Mouse (Mus musculus): ENCODE data around the gene Bcl7c.

The Bcl7c gene

DNA sequence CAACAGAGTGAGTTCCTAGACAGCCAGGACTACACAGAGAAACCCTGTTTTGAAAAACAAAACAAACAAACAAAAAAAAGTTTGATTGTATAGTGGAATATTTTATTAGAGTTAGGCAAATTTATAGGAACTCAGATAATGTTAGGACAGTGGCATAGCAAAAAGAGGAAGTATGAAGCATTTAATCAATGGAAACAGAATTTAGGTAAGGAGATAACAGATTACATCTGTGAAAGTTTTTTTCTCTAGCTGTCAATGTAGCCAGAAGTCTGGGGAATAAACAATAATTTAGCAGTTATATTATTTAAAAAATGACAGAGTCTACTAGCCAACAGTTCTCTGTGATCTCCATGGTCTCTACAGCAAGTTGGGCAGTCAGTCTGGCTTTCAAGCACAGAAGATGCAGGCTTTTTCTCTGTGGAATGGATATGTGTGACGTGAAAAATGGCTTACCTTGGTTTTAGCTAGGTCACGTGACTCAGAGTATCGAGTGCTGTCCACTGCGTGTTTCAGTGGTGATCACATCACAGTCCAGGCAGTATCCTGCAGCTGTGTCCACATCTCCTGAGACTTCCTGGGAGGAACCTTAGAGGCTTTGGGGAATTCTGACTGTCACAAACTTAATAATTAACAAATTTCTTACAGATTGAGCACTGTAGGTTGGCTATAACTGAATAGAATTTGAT is 60.1 kb downstream of the Bcl7c start:
- WGBS = 83% methylated on average over 4 of the region's 4 CpGs

DNA sequence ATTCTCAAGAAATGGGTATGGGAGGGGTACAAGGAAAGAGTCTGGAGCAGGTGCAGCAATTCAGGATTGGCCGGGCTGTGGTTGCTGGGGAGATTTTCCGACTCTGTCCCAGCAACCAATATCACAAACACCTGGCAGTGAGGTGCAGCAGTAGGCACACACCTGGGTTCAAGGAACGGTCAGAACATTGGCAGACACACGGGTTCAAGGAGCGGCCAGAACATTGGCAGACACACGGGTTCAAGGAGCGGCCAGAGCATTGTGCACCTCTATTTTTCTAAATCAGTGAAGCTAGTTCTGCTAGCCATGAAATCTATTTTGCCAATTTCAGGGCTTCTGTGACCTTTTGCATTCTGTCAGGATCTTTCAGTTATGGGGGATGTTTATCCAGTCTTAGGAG is 61.2 kb downstream of the Bcl7c start:
- 91% methylated on average over 7 of the region's 7 CpGs for WGBS

DNA sequence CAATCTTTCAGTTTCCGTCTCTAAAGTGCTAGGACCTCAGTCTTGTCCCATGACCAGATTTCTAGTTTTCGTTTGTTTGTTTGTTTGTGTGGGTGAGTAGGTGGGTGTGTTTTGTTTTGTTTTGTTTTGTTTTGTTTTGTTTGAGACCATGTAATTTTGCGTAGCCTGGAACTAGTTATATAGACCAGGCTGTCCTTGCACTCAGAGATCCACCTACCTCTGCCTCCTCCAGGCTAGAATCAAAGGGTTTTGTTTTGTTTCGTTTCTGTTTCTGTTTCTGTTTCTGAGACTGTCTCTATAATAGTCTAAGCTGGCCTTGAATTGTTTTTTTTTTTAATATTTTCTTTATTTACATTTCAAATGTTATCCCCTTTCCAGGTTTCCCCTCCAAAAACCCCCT is 62.4 kb downstream of the Bcl7c start:
- 78% methylated on average over 4 of the region's 4 CpGs for WGBS

DNA sequence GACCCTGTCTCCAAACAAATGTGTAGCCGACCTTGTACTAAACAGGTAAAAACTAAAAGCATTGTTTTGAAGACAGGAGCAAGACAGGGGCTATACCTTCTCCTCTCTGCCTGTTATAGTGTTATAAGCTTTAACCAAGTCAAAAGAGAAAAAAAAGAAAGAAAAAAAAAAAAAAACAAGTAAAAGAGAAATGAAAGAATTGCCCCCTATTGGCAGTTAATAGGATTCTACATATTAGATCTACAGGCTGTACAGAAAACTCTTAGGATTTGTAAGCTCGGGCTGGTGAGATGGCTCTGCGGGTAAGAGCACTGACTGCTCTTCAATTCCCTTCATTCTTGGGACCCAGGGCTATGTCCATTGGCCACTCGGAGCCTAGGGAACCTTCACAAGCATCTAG is 66.5 kb downstream of the Bcl7c start:
- 92% methylated on average over 4 of the region's 4 CpGs for WGBS

DNA sequence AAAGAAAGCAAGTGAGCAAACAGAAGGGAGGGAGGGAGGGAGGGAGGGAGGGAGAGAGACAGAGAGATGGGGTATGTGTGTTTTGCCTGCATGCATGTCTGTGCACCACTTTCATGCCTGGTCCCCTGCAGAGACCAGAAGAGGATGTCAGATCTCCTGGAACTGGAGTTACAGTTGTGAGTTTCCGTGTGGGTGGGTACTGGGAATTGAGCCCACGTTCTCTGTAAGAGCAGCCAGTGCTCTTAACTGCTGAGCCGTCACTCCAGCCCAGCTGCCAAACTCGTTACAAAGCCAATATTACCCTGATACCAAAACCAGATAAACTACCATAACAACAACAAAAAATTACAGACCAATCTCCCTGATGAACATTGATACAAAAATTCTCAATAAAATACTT is 67.5 kb downstream of the Bcl7c start:
- WGBS = 11% methylated on average over 4 of the region's 4 CpGs

DNA sequence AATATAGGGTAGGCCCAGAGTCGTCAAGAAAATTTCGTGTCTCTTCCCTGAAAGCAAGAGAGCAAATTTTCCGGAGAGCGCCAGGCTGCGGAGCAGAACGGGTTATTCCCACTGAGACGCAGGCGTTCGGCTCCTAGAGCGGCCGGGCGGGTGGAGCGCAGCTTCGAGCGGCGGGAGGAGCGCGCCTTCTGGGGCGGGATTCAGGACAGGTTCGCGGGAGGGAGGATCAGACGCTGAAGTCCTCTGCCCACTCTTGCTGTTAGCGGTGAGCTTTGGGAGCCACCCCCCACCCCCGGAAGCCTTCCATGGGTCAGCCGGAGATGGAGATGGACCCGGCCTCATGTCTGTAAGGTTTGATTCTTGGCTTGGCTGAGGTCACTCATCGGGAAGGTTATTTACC is 71.8 kb downstream of the Bcl7c start:
- 0% methylated on average over 27 of the region's 27 CpGs for WGBS

DNA sequence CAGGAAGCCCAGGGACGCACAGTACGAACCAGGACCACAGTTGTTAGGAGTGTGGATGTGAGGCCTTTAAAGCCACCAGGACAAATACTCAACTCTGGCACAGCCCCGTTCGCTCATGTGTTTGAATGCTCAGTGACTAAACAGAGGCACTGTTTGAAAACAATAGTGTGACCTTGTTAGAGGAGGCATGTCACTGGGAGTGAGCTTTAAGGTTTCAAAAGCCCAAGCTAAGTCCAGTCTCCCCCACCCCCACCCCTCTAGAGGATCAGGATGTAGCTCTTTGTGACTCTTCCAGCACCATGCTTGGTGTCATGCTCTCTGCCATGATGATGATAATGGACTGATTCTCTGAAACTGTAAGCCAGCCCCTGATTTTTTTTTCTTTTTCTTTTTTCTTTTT is 77.3 kb downstream of the Bcl7c start:
- WGBS = 71% methylated on average over 4 of the region's 4 CpGs

DNA sequence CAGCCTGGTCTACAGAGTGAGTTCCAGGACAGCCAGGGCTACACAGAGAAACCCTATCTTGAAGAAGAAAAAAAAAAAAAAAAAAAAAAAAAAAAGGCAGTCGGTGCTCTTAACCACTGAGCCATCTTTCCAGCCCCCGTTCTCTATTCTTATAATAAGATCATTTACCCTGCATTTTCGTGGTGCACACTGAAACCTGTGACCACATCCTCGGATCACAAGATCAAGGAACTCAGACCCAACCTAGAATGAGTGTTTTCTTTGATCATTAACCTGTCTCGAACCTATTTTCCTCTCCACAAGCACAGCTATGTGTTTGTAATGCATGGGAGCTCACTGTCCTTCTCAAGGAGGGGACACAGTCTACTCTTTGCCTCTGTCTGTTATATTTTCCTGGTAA is 80.1 kb downstream of the Bcl7c start:
- WGBS = 82% methylated on average over 5 of the region's 5 CpGs

DNA sequence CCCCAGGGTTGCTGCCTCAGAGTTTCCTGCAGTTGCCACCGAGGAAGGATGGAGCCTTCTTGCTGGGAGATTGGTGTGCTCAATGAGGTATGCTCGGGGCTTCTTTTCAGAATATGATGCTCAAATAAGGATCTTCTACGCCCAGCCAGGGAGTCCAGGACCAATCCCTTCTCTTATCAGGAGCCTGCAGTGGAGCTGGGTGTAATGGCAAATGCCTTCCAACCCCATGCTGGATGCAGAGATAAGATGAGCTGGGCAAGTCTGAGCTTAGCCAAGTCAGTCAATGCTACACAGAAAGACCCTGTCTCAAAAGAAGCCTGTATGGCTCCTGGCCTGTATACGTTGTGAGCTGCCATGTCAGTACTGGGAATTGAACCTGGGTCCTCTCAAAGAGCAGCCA is 82.3 kb downstream of the Bcl7c start:
- 92% methylated on average over 4 of the region's 4 CpGs for WGBS

DNA sequence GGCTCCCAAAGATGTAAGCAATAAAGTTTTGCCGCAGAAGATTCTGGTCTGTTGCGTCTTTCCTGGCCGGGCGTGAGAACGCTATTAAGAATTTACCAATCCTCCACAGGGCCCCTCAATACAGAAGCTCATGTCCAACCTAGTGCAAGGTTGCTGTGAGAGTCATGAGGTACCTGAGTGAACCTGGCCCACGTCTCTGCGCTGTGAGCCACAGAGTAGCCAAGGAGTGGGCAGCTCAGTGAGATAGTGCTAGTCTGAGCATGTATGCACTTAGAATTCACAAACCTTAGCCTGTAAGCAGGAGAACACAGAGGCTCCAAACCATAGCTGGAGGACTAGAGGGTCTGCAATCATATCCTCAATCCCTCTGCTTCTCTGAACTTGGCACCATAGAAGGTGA is 82.7 kb downstream of the Bcl7c start:
- WGBS = 98% methylated on average over 7 of the region's 7 CpGs

DNA sequence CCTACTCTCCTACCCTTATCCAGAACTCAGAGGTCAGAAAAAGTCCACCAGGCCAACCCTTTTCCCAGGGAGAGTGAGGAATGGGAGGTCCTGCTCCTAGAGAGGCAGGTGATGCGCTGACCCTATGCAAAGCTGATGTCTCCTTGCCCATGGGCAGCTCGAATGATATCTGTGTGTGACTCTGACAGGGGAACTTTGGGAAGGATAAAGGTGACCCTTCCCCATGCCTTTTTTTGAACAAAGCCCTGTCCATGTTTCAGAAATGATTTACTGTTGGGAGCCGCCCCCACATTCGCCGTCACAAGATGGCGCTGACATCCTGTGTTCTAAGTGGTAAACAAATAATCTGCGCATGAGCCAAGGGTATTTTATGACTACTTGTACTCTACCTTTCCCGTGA is 90.3 kb downstream of the Bcl7c start:
- WGBS = 83% methylated on average over 7 of the region's 8 CpGs

DNA sequence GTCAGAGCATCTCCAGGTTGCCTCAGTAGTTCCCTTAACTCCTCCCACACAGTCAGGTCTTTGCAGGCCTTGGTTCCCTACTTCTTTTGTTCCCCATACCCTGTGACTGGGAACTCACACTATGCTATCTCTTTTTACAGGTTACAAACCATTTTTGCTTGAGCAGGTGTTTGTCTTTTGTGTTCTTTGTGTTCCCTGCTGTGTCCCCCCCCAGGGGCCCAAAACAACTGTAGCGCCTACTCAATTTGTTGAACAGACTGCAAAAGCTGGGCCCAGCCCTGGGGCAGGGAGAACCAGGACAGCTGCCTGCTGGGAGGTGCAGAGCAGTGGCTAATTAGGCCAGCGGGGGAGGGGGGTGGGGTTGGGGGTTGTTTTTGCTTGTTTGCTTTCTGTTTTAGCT is 90.8 kb downstream of the Bcl7c start:
- WGBS = 34% methylated on average over 2 of the region's 2 CpGs

DNA sequence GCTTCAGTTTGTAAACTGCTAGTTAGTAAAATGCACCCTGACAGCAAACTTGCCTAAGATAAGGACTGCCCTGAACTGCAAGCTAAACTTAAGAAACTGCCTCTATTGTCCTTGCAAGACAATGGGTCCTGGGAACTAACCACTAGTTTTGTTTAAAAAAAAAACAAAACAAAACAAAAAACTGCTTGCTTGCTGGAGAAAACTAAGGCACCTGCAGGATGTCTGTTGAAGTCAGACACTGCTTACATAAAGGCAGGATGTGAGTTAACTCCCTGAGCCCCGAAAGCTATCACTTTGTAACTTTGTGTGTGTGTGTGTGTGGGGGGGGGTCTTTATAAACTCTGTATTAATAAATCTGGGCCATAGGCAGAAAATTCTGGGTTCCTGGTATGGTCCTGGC is 91.9 kb downstream of the Bcl7c start:
- 77% methylated on average over 1 of the region's 1 CpGs for WGBS

DNA sequence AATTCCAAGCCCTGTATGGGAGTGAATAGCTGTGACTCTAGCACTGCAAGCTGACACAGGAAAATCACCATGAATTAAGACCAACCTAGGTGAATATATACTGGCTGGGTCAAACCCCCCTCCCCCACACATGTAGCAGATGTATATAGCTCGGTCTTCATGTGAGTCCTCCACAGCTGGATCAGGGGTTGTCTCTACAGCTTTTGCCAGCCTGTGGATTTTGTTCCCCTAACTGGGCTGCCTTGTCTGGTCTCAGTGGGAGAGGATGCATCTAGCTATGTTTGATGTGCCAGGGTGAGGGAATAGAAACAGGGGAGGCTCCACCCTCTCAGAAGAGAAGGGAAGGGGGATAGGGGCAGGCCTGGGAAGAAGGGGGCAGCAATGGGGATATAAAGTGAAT is 92.4 kb downstream of the Bcl7c start:
- WGBS = 64% methylated on average over 1 of the region's 1 CpGs

DNA sequence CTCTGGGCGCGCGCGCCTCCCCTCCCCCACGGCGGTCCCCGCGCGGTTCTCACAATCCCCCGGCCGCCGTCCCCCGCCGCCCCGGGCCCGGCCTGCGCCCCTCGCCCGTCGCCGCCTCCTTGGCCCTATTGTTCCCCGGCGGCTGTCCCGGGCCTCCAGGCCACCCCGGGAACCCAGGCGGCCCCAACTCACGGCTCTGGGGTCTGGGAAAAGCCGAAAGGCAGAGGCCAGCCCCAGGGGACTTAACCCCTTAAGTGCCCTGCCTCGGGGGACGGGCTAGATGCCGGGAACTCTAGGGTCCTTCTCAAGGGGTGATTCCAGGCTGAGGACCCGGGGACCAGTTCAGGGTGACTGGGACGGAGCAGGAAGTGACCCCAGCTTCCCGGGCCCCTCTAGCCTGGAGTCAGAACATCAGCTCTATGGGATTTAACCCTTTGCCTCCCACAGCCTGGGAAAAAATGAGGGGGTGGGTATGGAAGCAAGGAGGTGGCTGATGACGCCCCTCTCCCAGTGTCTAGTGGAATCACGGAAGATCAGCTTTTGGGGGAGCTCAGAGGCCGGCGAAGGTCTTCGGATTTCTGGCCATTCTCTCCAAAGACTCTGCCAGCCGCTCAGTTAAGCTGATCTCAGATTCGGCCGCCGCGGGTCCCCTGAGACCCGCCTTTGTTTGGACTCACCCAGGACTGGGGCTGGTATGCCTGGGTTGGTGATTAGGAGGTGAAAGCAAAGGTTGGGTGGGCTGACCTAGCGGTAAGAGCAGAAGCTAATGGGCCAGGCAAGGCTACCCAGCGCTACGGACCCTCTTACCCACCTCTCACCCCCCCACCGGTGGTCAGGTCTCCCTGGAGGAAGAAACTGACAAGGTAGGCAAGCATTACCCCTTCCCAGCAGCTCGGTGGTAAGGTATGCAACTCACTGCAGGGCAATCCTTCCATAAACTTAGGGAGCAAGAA is 93.6 kb downstream of the Bcl7c start, which contains the start of gene Zfp629:
Gene Zfp629 (minus strand): TSS at position 907 of the 953 bp plus-strand sequence.
- WGBS = under 1% methylated on average over 39 of the region's 50 CpGs

DNA sequence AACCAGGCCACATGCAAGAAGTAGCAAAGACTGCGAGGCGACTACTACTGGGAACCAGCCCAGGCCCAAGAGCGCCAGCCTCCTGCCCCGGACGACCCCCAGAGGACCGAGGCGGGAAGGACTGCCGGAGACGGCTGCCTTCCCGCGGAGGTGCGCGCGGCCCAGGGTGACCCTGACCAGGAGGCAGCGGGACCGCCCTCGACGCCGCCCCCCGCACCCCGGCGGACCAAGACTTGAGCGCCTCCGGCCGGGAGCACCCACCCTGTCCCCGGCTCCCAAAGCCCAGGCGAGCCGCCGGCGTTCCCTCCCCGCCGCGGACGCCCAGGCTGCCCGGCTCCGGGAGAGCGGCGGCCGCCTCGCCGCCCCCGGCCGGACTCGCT is 94.2 kb downstream of the Bcl7c start:
- 2% methylated on average over 38 of the region's 44 CpGs for WGBS

DNA sequence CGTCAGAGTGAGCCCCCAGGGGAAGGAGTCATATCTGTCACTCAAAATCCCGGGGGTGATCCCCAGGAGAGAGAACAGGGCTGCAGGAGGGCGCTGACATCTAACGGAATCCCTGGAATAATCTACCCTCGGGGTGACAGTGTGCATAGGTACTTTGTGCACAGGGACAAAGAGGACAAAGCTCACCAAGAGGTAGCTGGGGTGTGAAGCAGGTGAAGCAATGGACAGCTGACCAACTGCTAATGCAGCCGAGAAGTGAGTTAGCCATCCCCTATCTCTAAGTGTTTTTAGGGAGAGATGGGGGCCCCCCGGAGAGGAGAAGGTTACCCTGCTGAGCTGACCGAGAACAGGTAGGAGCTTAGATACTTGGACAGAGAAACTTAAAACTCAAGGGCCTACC is 94.6 kb downstream of the Bcl7c start:
- WGBS = 13% methylated on average over 8 of the region's 8 CpGs

DNA sequence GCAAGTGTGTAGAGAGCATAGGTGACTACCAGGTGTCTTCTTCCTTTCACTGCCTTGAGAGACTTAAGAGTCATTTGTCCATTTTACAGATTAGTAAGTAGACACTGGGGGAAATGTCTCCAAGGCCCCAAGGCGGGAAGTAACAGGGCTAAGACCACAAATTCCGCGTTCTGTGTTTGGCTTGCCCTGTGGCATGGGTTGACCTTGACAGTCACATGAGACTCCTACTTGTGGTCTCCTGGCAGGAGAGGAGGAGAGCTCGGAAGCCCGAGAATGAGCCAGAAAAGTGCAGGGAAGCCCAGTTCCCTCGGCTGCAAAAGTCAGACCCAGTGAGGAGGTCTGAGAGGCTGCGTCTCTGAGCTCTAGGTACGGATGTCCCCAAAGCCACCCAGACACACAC is 95.2 kb downstream of the Bcl7c start:
- WGBS = 85% methylated on average over 8 of the region's 8 CpGs

DNA sequence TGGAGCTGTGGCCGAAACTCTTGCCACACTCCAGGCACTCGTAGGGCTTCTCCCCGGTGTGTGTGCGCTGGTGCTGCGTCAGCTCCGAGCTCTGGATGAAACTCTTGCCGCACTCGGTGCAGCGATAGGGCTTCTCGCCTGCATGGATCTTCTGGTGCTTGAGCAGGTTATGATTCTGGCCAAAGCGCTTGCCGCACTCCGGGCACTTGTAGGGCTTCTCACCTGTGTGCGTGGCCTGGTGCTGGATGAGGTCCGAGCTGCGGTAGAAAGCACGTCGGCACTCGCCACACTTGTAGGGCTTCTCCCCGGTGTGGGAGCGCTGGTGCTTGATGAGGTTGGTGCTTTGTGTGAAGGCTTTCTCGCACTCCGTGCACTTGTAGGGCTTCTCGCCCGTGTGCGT is 97.2 kb downstream of the Bcl7c start:
- 96% methylated on average over 26 of the region's 26 CpGs for WGBS

Data from cerebral cortex, adult 2 months (tissue).